Mouse (Mus musculus) liver, embryonic 16.5 days (tissue): ENCODE data around the gene Lin37. TPM values are rescaled to one million over a fixed set of nuclear protein-coding genes. Genes with fewer than 3 reads are reported as not detected.

Source experiments
- ATAC-seq: fragments of 200-750 bp; cut with Nextera tagmentation; 2 replicates; pipeline ENCODE4 v1.8.0; 2017; ENCODE audit warnings: low read depth, mild to moderate bottlenecking, moderate number of reproducible peaks, moderate library complexity
- H3K27ac ChIP-seq: fragments of 300-500 bp; sonication (generic); 2 replicates; pipeline ENCODE4 v1.5.1; 2014; ENCODE audit warnings: mild to moderate bottlenecking, low read length
- H3K27me3 ChIP-seq: fragments of 300-500 bp; sonication (generic); 2 replicates; pipeline ENCODE4 v1.6.1; 2014; ENCODE audit warnings: low read depth, low read length, mixed read lengths; ENCODE audit not compliant: control insufficient read depth, insufficient read depth
- H3K36me3 ChIP-seq: fragments of 300-500 bp; sonication (generic); 2 replicates; pipeline ENCODE4 v1.6.1; 2014; ENCODE audit warnings: mild to moderate bottlenecking; ENCODE audit not compliant: control insufficient read depth, insufficient read depth
- H3K4me1 ChIP-seq: fragments of 300-500 bp; sonication (generic); 2 replicates; pipeline ENCODE4 v1.6.1; 2014; ENCODE audit warnings: low read depth, low read length, mixed read lengths; ENCODE audit not compliant: control insufficient read depth
- H3K4me2 ChIP-seq: fragments of 300-500 bp; sonication (generic); 2 replicates; pipeline ENCODE4 v1.6.1; 2014; ENCODE audit warnings: low read depth, low read length, mixed read lengths
- H3K4me3 ChIP-seq: fragments of 300-500 bp; sonication (generic); 2 replicates; pipeline ENCODE4 v1.5.1; 2014; ENCODE audit warnings: low read depth, mild to moderate bottlenecking, low read length
- H3K9ac ChIP-seq: fragments of 300-500 bp; sonication (generic); 2 replicates; pipeline ENCODE4 v1.6.1; 2014; ENCODE audit warnings: low read depth, low read length
- H3K9me3 ChIP-seq: fragments of 300-500 bp; sonication (generic); replicated peaks from 2 replicates; pipeline ENCODE4 v1.6.1; 2016; ENCODE audit warnings: low read length; ENCODE audit not compliant: control insufficient read depth
- WGBS: fragments of 180-500 bp; shearing (Covaris S2); extraction: QIAGEN DNeasy Blood & Tissue Kit; methylation state at CpG from one replicate; pipeline ENCODE4 v1.1.7; 2014; ENCODE audit not compliant: insufficient replicate concordance; 5-methylcytosine and 5-hydroxymethylcytosine counted together
- polyA plus RNA-seq: library from polyadenylated mRNA; unstranded; fragments of >200 nt; fragmentation: Nextera tagmentation; extraction: Ambion mirVana; gene quantifications from 2 replicates; pipeline ENCODE4 v1.2.1, GENCODE M21; 2015

Lin37 gene
- polyA plus RNA-seq, 1 experiment from 2014 or later, result 23.7 TPM

- no peaks in the 10 kb centered on the region for H3K27me3 ChIP-seq
- no peak overlapping the region for H3K9ac ChIP-seq
- no peaks in the 10 kb centered on the region for H3K9me3 ChIP-seq
- WGBS, result 62% methylated on average over 5 of the region's 5 CpGs
- no peak overlapping the region for H3K4me2 ChIP-seq
- H3K27ac ChIP-seq, result no peak overlapping the region
- no peak for ATAC-seq
- peaks cover 12% of the 10 kb centered on the region for H3K4me1 ChIP-seq
- H3K4me3 ChIP-seq, result no peak overlapping the region
- H3K36me3 ChIP-seq, result no peaks in the 10 kb centered on the region
Measured at GRCm38 (mm10) chr7:30596811-30597210, 37.2 kb upstream of the Lin37 start.

GRCm38 (mm10) chr7:30596093-30596492 is 36.5 kb upstream of the Lin37 start:
- Histone ChIP-seq H3K4me2 (no peak overlapping the region), H3K27ac (no peak overlapping the region), H3K4me3 (no peak overlapping the region), H3K27me3 (no peaks in the 10 kb centered on the region), H3K9me3 (no peaks in the 10 kb centered on the region), H3K9ac (no peak overlapping the region), H3K4me1 (peaks cover 12% of the 10 kb centered on the region), H3K36me3 (no peaks in the 10 kb centered on the region)
- ATAC-seq, result no peak
- WGBS, result 64% methylated on average over 5 of the region's 5 CpGs

- no peaks in the 10 kb centered on the region for H3K36me3 ChIP-seq
- no peak for ATAC-seq
- no peaks in the 10 kb centered on the region for H3K27me3 ChIP-seq
- H3K4me2 ChIP-seq, result no peak overlapping the region
- H3K9ac ChIP-seq, result no peak overlapping the region
- no peak overlapping the region for H3K27ac ChIP-seq
- H3K9me3 ChIP-seq, result no peaks in the 10 kb centered on the region
- no peak overlapping the region for H3K4me3 ChIP-seq
- WGBS, result 49% methylated on average over 4 of the region's 4 CpGs
- H3K4me1 ChIP-seq, result peaks cover 9% of the 10 kb centered on the region
Measured at GRCm38 (mm10) chr7:30594510-30595024, 34.9 kb upstream of the Lin37 start.

- Histone ChIP-seq H3K36me3 (no peaks in the 10 kb centered on the region), H3K27ac (no peak overlapping the region), H3K4me1 (peaks cover 10% of the 10 kb centered on the region), H3K27me3 (no peaks in the 10 kb centered on the region), H3K4me3 (no peak overlapping the region), H3K9me3 (no peaks in the 10 kb centered on the region), H3K4me2 (no peak overlapping the region), H3K9ac (no peak overlapping the region)
- ATAC-seq, result no peak
- WGBS, result 52% methylated on average over 10 of the region's 10 CpGs
Measured at GRCm38 (mm10) chr7:30593579-30594509, 34.2 kb upstream of the Lin37 start.

GRCm38 (mm10) chr7:30592772-30593423 is 33.3 kb upstream of the Lin37 start:
- H3K9ac ChIP-seq, result no peak overlapping the region
- H3K4me2 ChIP-seq, result no peak overlapping the region
- ATAC-seq, result no peak
- WGBS, result 42% methylated on average over 5 of the region's 5 CpGs
- no peak overlapping the region for H3K27ac ChIP-seq
- no peaks in the 10 kb centered on the region for H3K9me3 ChIP-seq
- no peaks in the 10 kb centered on the region for H3K36me3 ChIP-seq
- no peak overlapping the region for H3K4me3 ChIP-seq
- no peaks in the 10 kb centered on the region for H3K27me3 ChIP-seq
- peaks cover 10% of the 10 kb centered on the region for H3K4me1 ChIP-seq

GRCm38 (mm10) chr7:30591605-30591951 is 31.9 kb upstream of the Lin37 start:
- peaks cover 23% of the 10 kb centered on the region for H3K4me1 ChIP-seq
- no peak overlapping the region for H3K4me3 ChIP-seq
- no peaks in the 10 kb centered on the region for H3K9me3 ChIP-seq
- no peak overlapping the region for H3K27ac ChIP-seq
- peaks cover 1% of the 10 kb centered on the region for H3K36me3 ChIP-seq
- H3K4me2 ChIP-seq, result no peak overlapping the region
- 79% methylated on average over 4 of the region's 4 CpGs for WGBS
- no peak for ATAC-seq
- H3K9ac ChIP-seq, result no peak overlapping the region
- no peaks in the 10 kb centered on the region for H3K27me3 ChIP-seq

- H3K9ac ChIP-seq, result no peak overlapping the region
- H3K27ac ChIP-seq, result no peak overlapping the region
- H3K4me2 ChIP-seq, result no peak overlapping the region
- no peaks in the 10 kb centered on the region for H3K9me3 ChIP-seq
- no peak for ATAC-seq
- H3K4me1 ChIP-seq, result peaks cover 24% of the 10 kb centered on the region
- WGBS, result 70% methylated on average over 9 of the region's 9 CpGs
- no peaks in the 10 kb centered on the region for H3K27me3 ChIP-seq
- H3K4me3 ChIP-seq, result no peak overlapping the region
- H3K36me3 ChIP-seq, result peaks cover 6% of the 10 kb centered on the region
Measured at GRCm38 (mm10) chr7:30590927-30591604, 31.4 kb upstream of the Lin37 start.

GRCm38 (mm10) chr7:30589435-30590301 is 30.0 kb upstream of the Lin37 start:
- peak; percentile 33 for ATAC-seq
- H3K4me2 ChIP-seq, result peak overlapping the region; percentile 93
- peaks cover 24% of the 10 kb centered on the region for H3K4me1 ChIP-seq
- H3K27me3 ChIP-seq, result no peaks in the 10 kb centered on the region
- peak overlapping the region; percentile 87 for H3K27ac ChIP-seq
- peak overlapping the region; percentile 95 for H3K4me3 ChIP-seq
- no peaks in the 10 kb centered on the region for H3K9me3 ChIP-seq
- H3K9ac ChIP-seq, result peak overlapping the region; percentile 99
- peaks cover 20% of the 10 kb centered on the region for H3K36me3 ChIP-seq
- 29% methylated on average over 40 of the region's 40 CpGs for WGBS
